Mouse (Mus musculus) spleen, adult 2 months (tissue): ENCODE results near the gene Fam234b.

Experiments used
- CTCF ChIP-seq: fragments of 200-500 bp; IDR thresholded peaks from 2 replicates; pipeline ENCODE4 v1.5.1; 2011; ENCODE audit warnings: mild to moderate bottlenecking, inconsistent platforms; ENCODE audit not compliant: insufficient read depth, insufficient read length, insufficient replicate concordance; ENCODE audit errors: extremely low read depth
- POLR2A ChIP-seq: fragments of 200-500 bp; IDR thresholded peaks from 2 replicates; pipeline ENCODE4 v1.6.1; 2011; ENCODE audit warnings: low read depth, low read length, inconsistent platforms

DNA sequence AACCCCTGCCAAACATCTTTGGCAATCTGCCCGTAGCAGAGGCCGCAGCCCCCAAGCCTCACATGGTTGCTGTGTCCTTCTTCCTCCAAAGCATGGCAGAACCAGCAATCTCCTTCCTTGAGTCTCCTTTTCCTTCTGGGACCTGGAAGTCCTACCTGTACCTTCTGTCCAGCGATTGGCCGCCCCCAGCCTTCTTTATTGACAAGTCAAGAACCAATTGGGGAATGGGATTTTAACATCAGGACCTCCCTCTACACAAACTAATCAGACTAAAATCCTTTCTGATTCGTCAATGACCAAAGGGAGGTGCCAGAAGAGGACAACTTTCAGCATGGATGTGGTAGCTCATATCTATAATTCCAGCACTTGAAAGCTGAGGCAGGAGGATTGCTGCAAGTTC is 22.1 kb downstream of the Fam234b start:
- TF ChIP-seq POLR2A (no peak), CTCF (no peak)
